Mouse (Mus musculus): ENCODE measurements around the gene Fbxl3.

Fbxl3 gene

DNA sequence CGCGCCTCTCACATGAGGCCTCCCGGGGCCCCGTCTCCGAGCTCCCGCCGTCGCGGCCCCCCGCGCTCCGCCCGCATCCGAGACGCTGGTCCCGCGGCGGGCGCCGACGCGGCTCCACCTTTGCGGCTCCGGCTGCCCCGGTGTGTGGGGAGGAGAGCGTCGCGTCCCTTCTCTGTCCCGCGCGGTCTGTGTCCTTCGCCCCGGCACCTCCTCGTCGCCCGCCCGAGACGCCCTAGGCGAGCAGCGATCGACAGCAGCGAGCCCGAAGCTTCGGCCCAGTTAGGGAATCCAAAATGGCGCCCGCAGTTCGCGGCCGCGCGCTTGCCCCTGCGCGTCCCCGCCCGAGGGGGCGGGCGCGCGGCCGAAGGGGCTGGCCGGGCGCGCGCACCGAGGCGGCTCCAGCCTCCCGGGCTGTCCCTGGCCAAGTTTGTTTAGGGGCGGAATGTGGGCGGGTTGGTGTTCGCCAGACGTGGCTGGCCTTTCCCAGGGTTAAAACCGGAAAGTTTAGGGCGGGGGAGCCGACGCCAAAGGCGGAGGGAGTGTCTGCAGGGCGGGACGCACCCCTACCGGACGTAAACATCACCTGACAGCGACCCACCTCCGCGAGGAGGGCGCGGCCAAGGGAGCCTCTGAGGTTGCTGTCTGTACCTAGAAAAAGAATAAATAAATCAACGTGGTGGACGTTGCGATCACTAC is at the start of gene Fbxl3:
TSS of gene Fbxl3 (minus strand) at position 329 of the 696 bp plus-strand sequence.
- peak; percentile 84 to 88 for DNase-seq (ENCODE audit: low spot score in 2 of 2)

DNA sequence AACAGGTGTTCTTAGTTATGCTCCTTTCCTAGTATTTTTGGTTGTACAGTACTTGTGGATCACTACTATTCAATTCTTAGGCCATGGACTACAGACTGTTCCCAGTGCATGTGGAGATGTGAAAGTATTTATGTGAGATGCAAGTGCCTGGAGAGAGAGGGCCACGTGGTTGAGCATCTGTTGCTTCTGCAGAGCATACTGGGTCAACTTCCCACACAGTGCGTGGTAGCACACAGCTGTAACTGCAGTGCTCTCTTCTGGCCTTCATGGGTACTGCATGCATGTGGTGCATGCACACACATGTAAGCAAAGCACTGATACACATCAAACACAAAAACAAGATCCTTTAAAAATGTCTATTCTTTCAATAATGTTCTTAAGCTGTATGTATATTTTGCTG is 32.6 kb upstream of the Fbxl3 start:
- DNase-seq (ENCODE audit: low spot score in 2 of 2): peak; percentile 22 to 66

DNA sequence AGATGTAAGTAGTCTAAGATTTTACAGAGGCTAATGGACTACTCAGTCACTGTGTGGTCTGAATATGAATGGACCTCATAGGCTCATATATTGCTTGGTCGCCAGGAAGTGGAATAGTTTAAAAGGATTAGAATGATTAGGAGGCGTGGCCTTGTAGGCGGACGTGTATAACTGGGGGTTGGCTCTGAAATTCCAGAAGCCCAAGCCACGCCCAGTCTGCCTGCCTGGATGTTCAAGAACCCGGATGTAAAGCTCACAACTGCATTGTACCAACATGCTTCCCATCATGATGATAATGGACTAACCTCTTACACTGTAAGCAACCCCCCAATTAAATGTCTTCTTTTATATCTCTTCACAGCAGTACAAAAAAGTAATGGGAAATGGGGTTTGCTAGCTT is 26.4 kb upstream of the Fbxl3 start:
- DNase-seq (ENCODE audit: low spot score in 2 of 2): no peak

DNA sequence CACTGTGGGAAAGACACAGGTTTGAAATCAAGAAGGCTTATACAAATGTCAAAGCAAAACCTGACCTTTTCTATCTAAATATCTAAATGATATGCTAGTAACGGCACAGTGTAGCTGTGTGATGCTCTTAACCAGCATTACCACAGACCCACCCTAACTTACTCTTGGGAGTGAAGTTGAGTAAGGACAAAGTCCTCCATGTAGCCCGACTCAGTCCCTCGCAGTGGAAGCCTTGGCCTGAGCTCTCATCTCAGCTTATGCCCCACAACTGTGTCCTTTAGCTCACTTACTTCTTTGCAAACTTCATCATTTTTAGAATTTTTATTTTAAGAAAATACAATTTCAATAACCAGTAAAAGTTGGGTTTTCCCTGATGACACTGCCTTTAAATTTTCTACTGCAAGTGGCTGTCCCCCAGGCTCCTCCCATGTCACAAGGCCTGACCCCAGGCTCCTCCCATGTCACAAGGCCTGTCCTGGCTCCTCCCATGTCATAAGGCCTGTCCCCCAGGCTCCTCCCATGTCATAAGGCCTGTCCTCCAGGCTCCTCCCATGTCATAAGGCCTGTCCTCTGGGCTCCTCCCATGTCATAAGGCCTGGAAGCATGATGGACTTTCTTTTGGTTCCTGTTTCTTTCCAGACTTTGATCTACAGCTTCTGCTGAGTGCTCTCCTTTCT is 15.8 kb upstream of the Fbxl3 start:
- DNase-seq (ENCODE audit: low spot score in 2 of 2): no peak

DNA sequence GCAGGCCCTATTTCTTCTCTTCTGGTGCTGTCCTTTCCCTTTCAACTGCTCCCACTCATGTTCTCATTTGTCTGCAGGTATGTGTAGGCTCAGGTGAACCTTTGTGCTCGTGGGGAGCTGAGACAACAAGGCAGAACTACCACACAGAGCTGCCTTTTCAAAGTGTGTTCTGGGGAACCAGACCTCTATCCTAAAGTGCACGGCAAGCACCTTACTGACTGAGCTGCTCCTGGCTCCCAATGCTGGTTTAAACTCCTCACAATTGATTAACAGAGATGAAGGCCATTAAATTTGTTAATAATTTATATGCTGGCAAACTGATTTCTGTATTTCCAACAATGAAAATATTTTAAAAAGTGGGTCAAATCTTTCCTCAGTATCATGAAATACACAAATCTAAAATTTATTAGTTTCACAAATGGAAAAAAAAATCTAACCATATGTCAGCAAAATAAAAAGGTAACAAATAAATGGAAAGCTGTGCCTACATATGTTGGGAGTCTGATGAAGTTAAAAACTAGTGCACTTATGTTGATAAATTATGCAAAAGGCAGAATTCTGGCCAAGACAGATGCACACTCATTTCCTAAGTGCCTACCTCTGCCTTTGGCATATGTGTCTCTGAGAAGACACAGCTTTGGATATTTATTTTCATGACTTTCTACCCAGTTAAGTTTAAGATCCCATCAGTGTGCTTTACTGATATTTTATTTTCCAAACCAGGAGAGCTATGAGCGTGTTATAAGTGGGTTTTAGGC is 13.4 kb upstream of the Fbxl3 start:
- DNase-seq (ENCODE audit: low spot score in 2 of 2): no peak

DNA sequence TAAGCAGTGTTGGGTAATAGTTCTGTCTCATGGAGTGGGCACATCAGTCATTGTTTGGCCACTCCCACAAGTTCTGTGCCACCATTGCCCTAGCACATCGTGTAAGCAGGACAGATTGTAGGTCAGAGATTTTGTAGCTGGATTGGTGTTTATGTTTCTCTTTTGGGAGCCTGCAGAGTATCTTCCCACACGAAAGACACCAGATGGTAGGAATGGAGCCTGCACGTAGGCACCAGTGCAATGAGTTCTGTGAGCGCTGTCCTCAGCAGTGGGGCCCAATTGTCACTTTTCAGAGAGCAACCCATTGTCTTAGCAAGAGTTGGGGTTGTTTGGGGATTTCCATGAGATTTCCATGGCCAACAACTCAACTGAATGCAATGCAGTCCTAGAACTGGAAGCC is 10.6 kb upstream of the Fbxl3 start:
- DNase-seq (ENCODE audit: low spot score in 2 of 2): no peak

DNA sequence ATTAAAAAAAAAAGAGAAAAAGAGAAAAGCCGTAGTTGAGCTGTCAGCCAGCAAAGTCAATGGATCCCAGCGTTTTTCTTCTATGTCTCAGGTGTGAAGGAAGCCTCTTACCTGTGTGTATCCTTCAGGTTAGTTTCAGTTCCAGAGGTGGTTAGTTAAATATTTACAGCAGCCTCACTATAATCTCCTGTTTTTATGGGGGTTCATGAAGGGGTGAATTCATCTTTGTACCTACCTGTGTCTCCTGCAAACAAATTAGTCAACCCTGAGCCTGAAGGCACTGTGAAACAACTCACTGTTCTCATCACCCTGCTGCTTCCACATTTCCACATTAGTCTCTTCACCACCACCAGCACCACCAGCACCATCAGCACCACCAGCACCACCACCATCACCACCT is 6.9 kb upstream of the Fbxl3 start:
- no peak for DNase-seq (ENCODE audit: low spot score in 2 of 2)

DNA sequence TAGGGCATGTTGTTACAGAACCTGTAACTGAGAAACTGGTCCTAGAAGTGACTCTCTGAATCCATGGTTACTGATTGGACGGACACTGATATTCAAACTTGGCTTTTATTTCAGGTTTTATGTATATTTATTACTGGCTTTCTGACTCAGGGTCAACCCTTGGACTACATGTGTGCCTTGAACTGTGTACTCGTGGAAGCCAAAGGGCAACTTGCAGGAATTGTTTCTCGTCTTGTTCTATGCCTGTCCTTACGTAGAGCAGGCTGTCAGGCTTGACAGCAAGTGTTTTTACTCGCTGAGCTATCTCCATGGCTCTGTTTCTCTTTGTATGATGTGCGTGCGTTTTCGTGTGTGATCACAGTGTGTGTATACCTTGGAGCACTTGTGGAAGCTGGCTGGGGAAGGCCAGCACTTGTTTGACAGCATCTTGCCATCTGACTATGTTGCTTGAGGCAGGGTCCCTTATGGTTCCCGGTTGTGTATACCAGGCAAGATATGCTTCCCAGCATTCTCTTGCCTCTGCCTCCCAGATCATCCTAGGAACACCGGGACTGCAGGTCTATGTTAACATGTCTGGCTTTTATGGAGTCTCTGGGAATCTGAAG is 3.5 kb upstream of the Fbxl3 start:
- no peak for DNase-seq (ENCODE audit: low spot score in 2 of 2)

DNA sequence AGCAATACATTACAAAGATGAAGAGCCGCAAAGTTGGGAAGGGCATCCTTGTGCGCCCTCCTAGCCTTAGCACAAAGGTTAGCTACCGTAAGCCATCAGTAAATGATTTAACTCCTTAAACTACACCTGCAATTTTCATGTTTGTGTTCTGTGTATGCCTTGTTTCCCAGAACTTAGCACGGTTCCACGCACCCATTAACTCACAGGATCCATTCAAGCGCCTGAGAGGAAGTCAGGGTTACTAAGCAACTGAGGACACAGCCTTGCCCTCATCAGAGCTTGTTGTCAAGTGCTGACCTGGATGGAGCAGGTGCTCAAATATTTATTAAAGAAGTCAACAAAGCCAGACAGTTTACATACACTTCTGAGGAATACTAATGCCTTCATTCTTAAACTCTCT is 2.9 kb upstream of the Fbxl3 start:
- no peak for DNase-seq (ENCODE audit: low spot score in 2 of 2)

DNA sequence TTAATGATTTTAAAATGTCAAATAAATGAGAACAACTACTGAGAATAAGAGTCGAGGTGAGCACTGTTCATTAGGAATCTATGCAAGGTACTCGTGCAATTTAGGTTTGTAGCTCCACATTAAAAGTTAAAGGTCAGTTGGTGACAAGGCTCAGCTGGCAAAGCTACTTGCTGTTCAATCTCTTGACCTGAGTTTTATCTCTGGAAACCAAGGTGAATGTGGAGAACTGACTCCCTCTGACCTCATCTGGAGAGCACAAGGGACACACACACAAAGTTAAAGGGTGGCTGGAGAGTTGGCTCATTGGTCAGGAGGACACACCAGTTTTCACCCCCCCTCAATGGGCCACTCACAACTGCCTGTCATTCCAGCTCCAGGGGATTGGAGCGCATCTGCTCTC is 1.8 kb upstream of the Fbxl3 start:
- no peak for DNase-seq (ENCODE audit: low spot score in 2 of 2)

DNA sequence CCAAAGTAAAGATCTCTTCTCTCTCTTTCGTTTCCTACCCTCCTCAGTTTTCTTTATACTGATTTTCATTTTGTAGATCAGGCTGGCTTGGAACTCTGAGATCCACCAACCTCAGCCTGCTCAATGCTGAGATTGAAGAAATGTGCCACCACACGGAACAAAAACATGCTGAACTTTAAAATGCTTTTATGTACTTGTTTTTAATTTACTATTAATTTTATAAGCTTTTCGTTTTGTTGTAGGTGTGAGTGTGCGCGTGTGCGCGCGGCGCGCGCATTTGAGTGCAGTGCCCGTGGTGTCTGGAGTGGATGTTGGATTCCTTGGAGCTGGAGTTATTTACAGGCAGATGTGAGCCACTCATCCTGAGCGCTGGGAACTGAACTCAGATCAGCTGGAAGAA is 930 bp upstream of the Fbxl3 start:
- no peak for DNase-seq (ENCODE audit: low spot score in 2 of 2)

DNA sequence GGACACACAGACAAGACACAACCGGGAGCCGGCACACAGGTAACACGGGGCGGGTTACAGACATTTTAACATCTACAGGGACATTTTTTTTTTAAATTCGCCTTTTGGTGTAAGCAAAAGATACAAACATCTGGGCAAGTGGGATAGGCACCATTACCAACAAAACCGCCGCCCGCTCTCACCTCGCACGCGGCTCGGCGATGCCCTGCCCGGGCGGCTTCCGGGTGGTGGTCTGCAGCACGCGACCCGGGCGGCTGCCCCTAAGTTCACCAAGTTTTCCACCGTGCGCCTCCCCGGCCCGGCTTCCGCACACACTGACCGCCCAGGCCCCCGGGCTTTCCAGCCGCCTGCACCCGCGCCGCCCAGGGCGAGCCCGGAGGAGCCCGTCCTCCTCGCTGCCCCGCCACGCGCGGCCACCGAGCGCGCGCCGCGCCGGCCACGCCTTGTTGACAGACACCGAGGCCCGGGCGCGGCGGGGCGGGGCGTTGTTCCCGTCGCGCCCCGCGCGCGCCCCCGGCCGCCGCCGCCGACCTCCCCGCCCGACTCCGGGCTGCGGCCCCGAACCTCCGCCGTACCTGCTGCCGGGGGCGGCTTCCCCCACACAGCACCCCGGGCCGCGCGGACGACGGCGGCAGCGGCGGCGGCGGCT is 655 bp downstream of the Fbxl3 start:
- peak; percentile 85 to 93 for DNase-seq (ENCODE audit: low spot score in 2 of 2)

DNA sequence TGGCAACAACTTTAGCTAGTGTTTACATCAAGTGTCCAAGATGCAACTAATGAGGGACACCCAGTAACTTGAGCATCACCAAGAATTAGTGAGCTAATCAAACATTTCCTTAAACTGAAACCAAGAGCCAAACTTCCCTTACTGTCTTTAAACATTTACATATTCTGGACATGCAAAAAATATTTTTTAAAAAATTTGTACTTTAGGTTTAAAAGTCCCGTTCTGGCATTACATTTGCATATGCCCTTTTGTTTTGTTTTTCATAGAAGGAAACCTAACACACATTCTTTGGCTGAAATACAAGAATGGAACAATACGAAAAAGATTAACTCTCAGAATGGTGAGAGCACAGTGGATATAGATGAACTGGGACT is 1.2 kb downstream of the Fbxl3 start:
- no peak for DNase-seq (ENCODE audit: low spot score in 2 of 2)

DNA sequence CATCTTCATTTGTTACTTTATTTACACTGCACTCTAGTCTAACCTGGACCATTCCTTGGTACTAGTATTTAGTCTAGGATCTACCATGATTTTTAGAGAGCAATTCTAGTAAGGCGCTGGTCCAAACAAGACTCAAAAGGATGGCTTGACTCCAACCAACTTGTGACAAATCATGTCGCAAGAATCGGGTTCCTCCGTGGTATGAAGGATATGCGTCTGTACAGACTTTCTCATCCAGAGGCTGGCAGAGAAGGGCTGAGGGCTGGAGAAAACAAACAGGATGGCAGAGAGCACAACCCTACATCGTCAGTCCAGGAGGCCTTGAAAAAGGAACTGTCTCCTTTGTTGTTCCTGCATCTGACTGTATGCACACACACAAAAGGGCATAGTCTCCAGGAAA is 2.7 kb downstream of the Fbxl3 start:
- DNase-seq (ENCODE audit: low spot score in 2 of 2): no peak

DNA sequence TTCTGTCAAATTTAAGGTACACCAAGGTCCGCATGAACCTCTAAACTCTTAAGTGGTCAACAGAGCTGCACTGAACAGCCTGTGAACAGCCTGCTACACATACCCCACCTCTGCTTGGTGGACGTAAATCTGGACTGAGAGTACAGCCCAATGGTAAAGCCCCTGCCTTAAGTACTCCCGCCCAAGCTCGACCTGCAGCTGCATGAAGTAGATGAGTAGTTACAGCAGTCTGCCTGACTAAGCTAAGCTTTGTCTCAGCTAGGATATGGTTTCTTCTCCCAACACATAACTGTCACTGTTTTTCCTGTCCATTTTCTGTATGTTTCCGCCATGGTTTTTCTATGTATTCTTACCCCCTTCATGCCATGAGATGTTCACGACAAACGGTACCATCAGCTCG is 3.5 kb downstream of the Fbxl3 start:
- DNase-seq (ENCODE audit: low spot score in 2 of 2): no peak

DNA sequence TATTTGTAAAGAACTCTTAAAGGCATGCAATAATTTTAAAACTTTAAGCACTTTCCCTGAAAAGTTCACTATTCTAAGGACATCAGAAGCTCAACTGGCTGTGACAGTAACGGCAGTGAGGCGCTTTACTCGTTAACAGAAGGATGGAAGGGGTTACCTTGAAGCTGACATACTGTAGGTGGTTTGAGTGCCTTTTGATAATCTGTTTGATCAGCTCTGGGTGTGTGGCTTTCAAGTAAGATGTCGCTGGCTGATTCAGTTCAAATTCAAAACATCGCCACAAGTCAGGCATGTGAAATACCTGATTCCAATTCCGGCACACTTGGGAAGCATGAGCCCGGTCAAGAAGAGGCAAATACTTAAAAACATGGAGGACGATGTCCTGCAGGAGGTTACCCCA is 4.3 kb downstream of the Fbxl3 start:
- no peak for DNase-seq (ENCODE audit: low spot score in 2 of 2)

DNA sequence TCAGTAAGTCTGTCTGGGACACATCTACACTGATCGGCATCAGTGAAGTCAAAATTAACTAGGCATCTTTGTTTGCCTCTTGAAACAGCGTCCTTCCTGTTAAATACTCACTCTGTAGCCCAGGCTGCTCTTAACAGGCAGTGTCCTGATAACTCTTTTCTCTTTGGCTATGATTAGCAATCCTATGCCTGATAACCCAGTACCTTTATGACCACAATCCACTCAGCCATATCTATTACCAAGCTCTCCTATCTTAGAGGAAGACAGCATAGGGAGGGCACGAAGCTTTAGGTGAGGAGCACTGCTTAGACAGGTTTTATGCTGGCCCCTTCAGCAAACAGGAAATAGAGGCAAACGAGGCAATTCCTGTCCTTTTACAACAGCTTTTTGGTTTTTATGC is 5.7 kb downstream of the Fbxl3 start:
- DNase-seq (ENCODE audit: low spot score in 2 of 2): no peak

DNA sequence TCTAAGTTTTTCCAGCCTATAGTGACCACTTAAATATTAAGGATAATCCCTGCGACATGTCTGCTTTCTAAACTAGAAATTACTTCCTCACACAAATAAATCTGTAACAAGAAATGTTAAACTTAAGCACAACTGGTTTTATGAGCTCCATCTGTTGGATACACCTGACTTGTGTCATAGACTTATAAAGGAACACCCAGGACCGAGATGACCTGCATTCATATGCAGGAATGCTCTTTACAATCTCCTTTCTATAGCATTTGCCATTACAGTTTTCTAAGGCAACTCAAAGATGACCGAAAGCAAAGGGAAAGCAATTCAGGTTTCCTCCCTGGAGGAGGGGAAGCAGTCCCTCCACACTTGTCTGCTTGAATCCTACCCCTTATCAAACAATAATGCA is 6.1 kb downstream of the Fbxl3 start:
- no peak for DNase-seq (ENCODE audit: low spot score in 2 of 2)

DNA sequence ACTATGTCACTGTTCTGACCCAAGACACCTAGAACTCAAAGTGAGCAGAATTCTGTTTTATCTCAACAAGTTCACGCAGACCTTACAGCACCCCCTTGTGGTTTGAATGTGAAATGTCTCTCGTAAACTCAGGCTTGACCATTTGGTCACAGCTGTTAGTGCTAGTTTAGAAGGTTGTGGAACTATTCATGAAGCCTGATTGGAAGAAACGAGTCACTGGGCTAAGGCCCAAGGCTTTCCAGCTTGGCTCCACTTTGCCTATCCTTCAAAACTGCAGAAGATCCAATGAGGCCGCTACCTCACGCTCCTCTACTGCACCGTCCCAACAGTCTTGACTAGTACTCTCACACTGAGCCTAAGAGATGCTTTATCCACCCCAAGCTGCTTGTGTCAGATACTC is 10.7 kb downstream of the Fbxl3 start:
- DNase-seq (ENCODE audit: low spot score in 2 of 2): peak in 1 of 2 experiments; percentile 59

DNA sequence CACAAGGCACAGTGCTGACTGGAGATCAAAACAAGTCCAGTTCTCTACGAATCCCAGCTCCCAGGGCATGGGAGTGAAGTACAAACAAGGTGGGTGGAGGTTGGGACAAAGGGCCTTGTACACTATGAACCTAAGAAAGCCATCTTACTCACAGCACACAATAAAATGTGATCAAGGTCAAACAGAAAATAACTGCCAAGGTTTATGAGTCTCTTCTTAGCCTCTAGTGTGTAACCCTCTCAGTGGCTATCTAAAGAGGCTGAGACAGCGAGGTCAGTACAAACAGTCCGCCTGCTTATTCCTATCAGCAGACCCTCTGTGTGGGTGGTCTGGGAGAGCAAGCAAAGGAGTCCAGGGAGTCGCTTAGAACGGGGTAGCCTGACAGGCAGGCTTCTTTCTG is 11.5 kb downstream of the Fbxl3 start:
- no peak for DNase-seq (ENCODE audit: low spot score in 2 of 2)

DNA sequence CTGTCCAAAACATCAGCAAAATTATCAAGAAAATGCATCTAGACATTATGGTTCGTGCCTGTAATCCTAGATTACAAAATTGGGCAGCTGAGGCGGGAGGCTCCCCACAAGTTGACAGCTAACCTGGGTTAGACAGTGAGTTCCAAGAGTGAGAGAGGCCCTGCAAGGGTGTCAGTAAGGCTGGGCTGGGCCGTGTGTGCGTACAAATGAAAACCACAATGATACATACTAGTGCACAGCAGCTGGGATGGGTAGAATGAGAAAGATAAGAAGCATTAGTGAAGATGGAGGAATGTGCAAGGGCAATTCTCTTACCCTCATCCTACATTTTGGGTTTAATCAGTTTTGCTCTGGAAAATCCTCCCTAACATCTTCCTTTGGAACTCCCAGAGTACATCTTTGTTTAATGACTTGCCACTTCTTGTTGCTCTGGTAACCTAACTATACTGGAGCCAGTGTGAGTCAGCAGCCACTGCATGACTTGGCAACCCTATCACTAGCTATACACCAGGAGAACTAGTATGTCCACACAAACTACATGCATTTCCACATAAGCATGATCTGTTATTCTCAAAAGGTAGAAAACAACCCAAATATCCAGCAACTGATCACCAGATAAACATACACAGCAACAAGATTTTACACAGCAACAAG is 12.6 kb downstream of the Fbxl3 start:
- peak in 1 of 2 experiments; percentile 55 for DNase-seq (ENCODE audit: low spot score in 2 of 2)

All from spleen, postnatal 10 days (tissue).